Mouse (Mus musculus) thymus, postnatal 14 days (tissue): Measurements from ENCODE around the gene Col26a1.
"Not testable (repeated sequence)": the region's sequence is repeated elsewhere in the genome, so short reads cannot be mapped to it uniquely, and the experiment has no call there.

Source experiments
- DNase-seq: peaks from one replicate; pipeline ENCODE4 v3.0.0; 2021

Col26a1 gene

GRCm38 (mm10) chr5:136738918-136739317, 144.1 kb downstream of the Col26a1 start:
- DNase-seq = no peak

- not testable (repeated sequence) for DNase-seq
These were observed 156.7 kb downstream of the Col26a1 start for GRCm38 (mm10) chr5:136726271-136726670.

- no peak for DNase-seq
These were observed 161.4 kb downstream of the Col26a1 start for GRCm38 (mm10) chr5:136721596-136721995.

GRCm38 (mm10) chr5:136718656-136719055, 164.4 kb downstream of the Col26a1 start:
- no peak for DNase-seq

- DNase-seq = no peak
These were observed 165.5 kb downstream of the Col26a1 start for GRCm38 (mm10) chr5:136717573-136717854.

- no peak for DNase-seq
These were observed 166.1 kb downstream of the Col26a1 start for GRCm38 (mm10) chr5:136716696-136717572.

GRCm38 (mm10) chr5:136714879-136715278, 168.1 kb downstream of the Col26a1 start:
- peak; percentile 80 for DNase-seq

- no peak for DNase-seq
These were observed 168.7 kb downstream of the Col26a1 start for GRCm38 (mm10) chr5:136714232-136714875.

GRCm38 (mm10) chr5:136710742-136711141, 172.3 kb downstream of the Col26a1 start:
- DNase-seq = no peak

GRCm38 (mm10) chr5:136708116-136708515, 174.9 kb downstream of the Col26a1 start:
- no peak for DNase-seq

GRCm38 (mm10) chr5:136706803-136707202, 176.2 kb downstream of the Col26a1 start:
- peak; percentile 85 for DNase-seq

- peak; percentile 50 for DNase-seq
These were observed 177.5 kb downstream of the Col26a1 start for GRCm38 (mm10) chr5:136705532-136705931.

- DNase-seq = no peak
These were observed 178.9 kb downstream of the Col26a1 start for GRCm38 (mm10) chr5:136704151-136704550.

GRCm38 (mm10) chr5:136703751-136704150, 179.3 kb downstream of the Col26a1 start:
- peak; percentile 85 for DNase-seq

GRCm38 (mm10) chr5:136702159-136702725, 180.8 kb downstream of the Col26a1 start:
- DNase-seq = no peak

- no peak for DNase-seq
These were observed 185.4 kb downstream of the Col26a1 start for GRCm38 (mm10) chr5:136697618-136698017.

- DNase-seq = no peak
These were observed 186.5 kb downstream of the Col26a1 start for GRCm38 (mm10) chr5:136696516-136696915.

- peak; percentile 46 for DNase-seq
These were observed 188.0 kb downstream of the Col26a1 start for GRCm38 (mm10) chr5:136694976-136695375.

GRCm38 (mm10) chr5:136693418-136693817, 189.6 kb downstream of the Col26a1 start:
- DNase-seq = peak; percentile 56

GRCm38 (mm10) chr5:136692784-136693183, 190.2 kb downstream of the Col26a1 start, which contains the start of gene Myl10:
TSS of gene Myl10 (plus strand) at chr5:136693146.
- DNase-seq = peak; percentile 48
